In genomic region chr1:37687515-37687914, GRCm38 (mm10) we compare ENCODE assay signal across 9 mouse cellular contexts. TPM values are rescaled to one million over a fixed set of nuclear protein-coding genes. Genes with fewer than 3 reads are reported as not detected.
A peak's percentile ranks its signal among the peaks of the same experiment; 100 is the strongest.
DNase-seq lines count a peak whose midpoint lies in the region; ATAC-seq and TF ChIP-seq lines count a peak whose summit lies in the region.
"Had no signal": no experiment of that assay in that cellular context is flagged by ENCODE, and none has a peak within 500 bp of the region (broad histone marks: within the 10 kb centered on the region; RNA-seq: fewer than 3 reads in every experiment).

No protein-coding gene starts in this region.

- H3K27me3 ChIP-seq in forebrain, embryonic 13.5 days: no peaks in the 10 kb centered on the region
- H3K27me3 ChIP-seq in forebrain, embryonic 11.5 days (ENCODE audit: control insufficient read depth, insufficient read depth, low read length): no peaks in the 10 kb centered on the region
- no peaks in the 10 kb centered on the region for H3K27me3 ChIP-seq in heart, postnatal 0 days (ENCODE audit: control insufficient read depth, insufficient read depth, low read length)
- no peaks in the 10 kb centered on the region for H3K27me3 ChIP-seq in stomach, embryonic 16.5 days (ENCODE audit: control insufficient read depth, insufficient read depth, low read length)
- H3K27me3 ChIP-seq: neural tube, embryonic 12.5 days had no signal

- no peak overlapping the region for H3K9ac ChIP-seq in forebrain, embryonic 13.5 days
- no peak overlapping the region for H3K9ac ChIP-seq in forebrain, embryonic 11.5 days (ENCODE audit: low read length)
- no peak overlapping the region for H3K9ac ChIP-seq in heart, postnatal 0 days (replicated peaks; ENCODE audit: low read depth, low read length)
- H3K9ac ChIP-seq in stomach, embryonic 16.5 days (ENCODE audit: low read length): no peak overlapping the region
- H3K9ac ChIP-seq: neural tube, embryonic 12.5 days had no signal

- peak; percentile 43; the same call in 1 of the 2 replicates for ATAC-seq in forebrain, embryonic 13.5 days
- no peak for ATAC-seq in forebrain, embryonic 11.5 days (replicated peaks; ENCODE audit: low FRiP score)
- peak; percentile 82 for ATAC-seq in heart, postnatal 0 days (ENCODE audit: insufficient read depth, low read depth)
- peak; percentile 73; the same call in 1 of the 2 replicates for ATAC-seq in stomach, embryonic 16.5 days (ENCODE audit: insufficient read depth, low FRiP score)
- ATAC-seq in granulocyte monocyte progenitor cell, adult 5-6 weeks (replicated peaks; ENCODE audit: poor library complexity, severe bottlenecking): no peak

- intact Hi-C loops in left cerebral cortex, postnatal 4 days (cut with DNase I): no loop called here
- intact Hi-C loops in left cerebral cortex, postnatal 36 days (cut with DNase I): no loop called here

- peaks cover 9% of the 10 kb centered on the region for H3K4me1 ChIP-seq in forebrain, embryonic 13.5 days
- H3K4me1 ChIP-seq in forebrain, embryonic 11.5 days (replicated peaks; ENCODE audit: control insufficient read depth, insufficient read depth, low read length): no peaks in the 10 kb centered on the region
- H3K4me1 ChIP-seq in heart, postnatal 0 days (ENCODE audit: control insufficient read depth, insufficient read depth): peaks cover 10% of the 10 kb centered on the region; the same call in 1 of the 2 replicates
- 0 out of 2 replicates have a peak, but pooled peaks cover 4% of the 10 kb centered on the region for H3K4me1 ChIP-seq in stomach, embryonic 16.5 days (ENCODE audit: control insufficient read depth, insufficient read depth, low read length)
- H3K4me1 ChIP-seq: neural tube, embryonic 12.5 days had no signal

- WGBS in forebrain, embryonic 13.5 days: 66% methylated on average over 5 of the region's 5 CpGs
- WGBS in forebrain, embryonic 11.5 days: 82% methylated on average over 5 of the region's 5 CpGs
- 23% methylated on average over 5 of the region's 5 CpGs for WGBS in heart, postnatal 0 days
- WGBS in stomach, embryonic 16.5 days: 55% methylated on average over 5 of the region's 5 CpGs

- no peaks in the 10 kb centered on the region; the same call in 1 of the 2 replicates for H3K9me3 ChIP-seq in forebrain, embryonic 13.5 days (replicated peaks)
- no peaks in the 10 kb centered on the region for H3K9me3 ChIP-seq in forebrain, embryonic 11.5 days (ENCODE audit: control insufficient read depth, low read length)
- H3K9me3 ChIP-seq in heart, postnatal 0 days (replicated peaks; ENCODE audit: control insufficient read depth, low read length): 0 out of 2 replicates have a peak, but pooled peaks cover 6% of the 10 kb centered on the region
- H3K9me3 ChIP-seq in stomach, embryonic 16.5 days (replicated peaks; ENCODE audit: control insufficient read depth, low read length): no peaks in the 10 kb centered on the region

- no peak for TF ChIP-seq CTCF in heart, postnatal 0 days (IDR thresholded peaks at IDR 0.05; ENCODE audit: low read depth)

- H3K27ac ChIP-seq in forebrain, embryonic 13.5 days: no peak overlapping the region
- H3K27ac ChIP-seq in forebrain, embryonic 11.5 days (ENCODE audit: low read depth, low read length): no peak overlapping the region
- peak overlapping the region; percentile 55 for H3K27ac ChIP-seq in heart, postnatal 0 days (ENCODE audit: low read depth)
- no peak overlapping the region for H3K27ac ChIP-seq in stomach, embryonic 16.5 days (ENCODE audit: low read length)
- H3K27ac ChIP-seq: neural tube, embryonic 12.5 days had no signal

- no peak overlapping the region for H3K4me3 ChIP-seq in forebrain, embryonic 13.5 days
- H3K4me3 ChIP-seq in forebrain, embryonic 11.5 days (ENCODE audit: low read depth, low read length): no peak overlapping the region
- peak overlapping the region; percentile 31 for H3K4me3 ChIP-seq in heart, postnatal 0 days (ENCODE audit: low read depth, low read length)
- H3K4me3 ChIP-seq in stomach, embryonic 16.5 days (replicated peaks; ENCODE audit: low read length): no peak overlapping the region
- H3K4me3 ChIP-seq: neural tube, embryonic 12.5 days had no signal

- no peak for DNase-seq in forebrain, embryonic 11.5 days (ENCODE audit: low spot score)
- peak; percentile 41 for DNase-seq in left cerebral cortex, postnatal 4 days
- no peak for DNase-seq in left cerebral cortex, postnatal 36 days (ENCODE audit: low spot score in 2 of 2)
- peak; percentile 76 for DNase-seq in heart, postnatal 0 days (ENCODE audit: low spot score)
- no peak for DNase-seq in thymus, postnatal 14 days

- TF ChIP-seq EP300 in heart, postnatal 0 days (IDR thresholded peaks at IDR 0.05; ENCODE audit: low read depth): no peak

- no peak overlapping the region for H3K4me2 ChIP-seq in forebrain, embryonic 13.5 days
- H3K4me2 ChIP-seq in forebrain, embryonic 11.5 days (ENCODE audit: low read depth, low read length, severe bottlenecking): no peak overlapping the region
- peak overlapping the region; percentile 53 for H3K4me2 ChIP-seq in heart, postnatal 0 days (ENCODE audit: low read depth, low read length)
- no peak overlapping the region for H3K4me2 ChIP-seq in stomach, embryonic 16.5 days (ENCODE audit: low read depth, low read length)
- H3K4me2 ChIP-seq: neural tube, embryonic 12.5 days had no signal

- no peaks in the 10 kb centered on the region for H3K36me3 ChIP-seq in forebrain, embryonic 13.5 days (ENCODE audit: poor library complexity, severe bottlenecking)
- no peaks in the 10 kb centered on the region for H3K36me3 ChIP-seq in forebrain, embryonic 11.5 days (ENCODE audit: control insufficient read depth, insufficient read depth, low read length)
- H3K36me3 ChIP-seq in heart, postnatal 0 days (replicated peaks; ENCODE audit: control insufficient read depth, insufficient read depth, low read length): no peaks in the 10 kb centered on the region
- H3K36me3 ChIP-seq in stomach, embryonic 16.5 days (ENCODE audit: control insufficient read depth, insufficient read depth, low read length): no peaks in the 10 kb centered on the region
- H3K36me3 ChIP-seq: neural tube, embryonic 12.5 days had no signal

RNA-seq across cellular contexts. Expression of gene 2010300C02Rik, which starts 32.4 kb away (rescaled TPM):
- 0.62 and 1.4 TPM in 2 replicates for polyA plus RNA-seq in forebrain, embryonic 13.5 days (2015; fragmentation: Nextera tagmentation; extraction: Ambion mirVana)
- 0.68 and 0.86 TPM in 2 replicates for polyA plus RNA-seq in forebrain, embryonic 11.5 days (2014; fragmentation: Nextera tagmentation; extraction: Ambion mirVana)
- total RNA-seq in left cerebral cortex, postnatal 4 days (2021): 10 to 100 TPM; 24.8 to 30.1 TPM
- total RNA-seq in left cerebral cortex, postnatal 36 days (2021): 100 to 1,000 TPM; 268 to 288 TPM
- 0.46 and 2.3 TPM in 2 replicates for total RNA-seq in heart, postnatal 0 days (2014; rRNA removed; ENCODE audit: low replicate concordance)
- 0.95 and 1.0 TPM in 2 replicates for polyA plus RNA-seq in heart, postnatal 0 days (2015; fragmentation: Nextera tagmentation; extraction: Ambion mirVana)
- 10.3 and 11.9 TPM in 2 replicates for polyA plus RNA-seq in stomach, embryonic 16.5 days (2015; fragmentation: Nextera tagmentation; extraction: Ambion mirVana)
- not detected in 2 replicates for total RNA-seq in granulocyte monocyte progenitor cell, adult 5-6 weeks (2014; fragmentation: Nextera tagmentation)
- total RNA-seq in granulocyte monocyte progenitor cell, adult 5-6 weeks (2017): 0.13 TPM in 1 of 2 replicates, not detected in the other

Comparison
In these comparisons a context has a peak if more than half of its experiments do, and no peak if none do; other contexts are left out.
1. ATAC-seq: peak in forebrain, embryonic 13.5 days (single experiment), heart, postnatal 0 days (single experiment) and stomach, embryonic 16.5 days (single experiment); none in forebrain, embryonic 11.5 days (single experiment) and granulocyte monocyte progenitor cell, adult 5-6 weeks (single experiment).
2. DNase-seq: peak in left cerebral cortex, postnatal 4 days (single experiment) and heart, postnatal 0 days (single experiment); none in forebrain, embryonic 11.5 days (single experiment), left cerebral cortex, postnatal 36 days (0 of 2) and thymus, postnatal 14 days (single experiment).